Mouse (Mus musculus) CH12F3 (cell line): Measurements from ENCODE around the gene Ptgdr2.

Experiments used
- in situ Hi-C: fragments of 300-500 bp; cut with MboI; formaldehyde crosslinking; loops from 2 replicates; pipeline ENCODE4 v1.14.3; 2020; ENCODE audit warnings: low sequenced_read_pairs

The Ptgdr2 gene

DNA sequence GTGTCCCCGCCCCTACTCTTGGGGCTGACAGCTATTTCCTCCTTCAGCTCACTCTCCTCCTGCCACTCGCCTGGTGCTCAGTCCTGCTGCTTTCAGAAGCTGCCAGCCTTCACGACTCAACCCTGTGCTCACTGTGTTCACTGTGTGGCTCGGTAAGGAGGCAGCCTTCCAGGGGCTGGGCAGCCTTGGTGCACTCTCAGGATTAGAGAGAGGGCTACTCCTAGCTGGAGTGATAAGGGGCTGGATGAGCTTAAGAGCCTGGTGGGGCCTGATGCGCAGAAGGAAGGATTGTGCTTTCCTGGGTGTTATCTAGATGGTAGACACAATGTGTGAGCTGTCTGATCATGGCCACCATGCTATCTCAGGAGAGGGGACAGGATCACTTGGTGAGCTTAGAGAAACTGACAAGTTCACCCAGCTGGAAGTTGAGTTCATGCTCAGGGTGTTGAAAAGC, at the start of gene Ptgdr2:
Gene Ptgdr2 (plus strand): TSS at position 51 of the 454 bp plus-strand sequence.
- in situ Hi-C loops: no loop called here

GRCm38 (mm10) chr19:10892201-10892600, 44.8 kb upstream of the Ptgdr2 start:
- in situ Hi-C loops: no loop called here

- in situ Hi-C loops: no loop called here
Observed at GRCm38 (mm10) chr19:10895016-10895528, 41.9 kb upstream of the Ptgdr2 start, which contains the start of gene Prpf19. Gene Prpf19, plus strand, starts transcription at chr19:10895231.

DNA sequence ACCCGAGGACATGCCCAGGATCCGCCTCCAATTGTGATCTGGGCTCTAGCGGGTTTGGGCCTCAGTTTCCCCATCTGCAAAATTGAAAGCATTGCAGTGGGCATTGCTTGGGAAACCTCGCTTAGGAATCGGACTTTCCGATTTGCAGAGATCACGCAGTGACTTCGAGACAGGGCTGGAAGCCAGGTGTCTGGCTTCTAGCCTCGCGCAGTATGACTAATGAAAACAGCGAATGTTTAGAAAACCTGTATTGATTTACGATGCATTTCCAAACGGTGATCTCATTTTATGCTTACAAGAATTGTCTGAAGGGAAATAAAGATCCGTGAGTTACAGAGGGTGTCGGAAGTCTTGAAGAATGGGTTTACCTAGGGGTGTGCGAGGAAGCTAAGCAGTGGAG, 41.3 kb upstream of the Ptgdr2 start:
- in situ Hi-C loops: no loop called here

- in situ Hi-C loops: no loop called here
Observed at GRCm38 (mm10) chr19:10896849-10897248, 40.1 kb upstream of the Ptgdr2 start.

GRCm38 (mm10) chr19:10897491-10897890, 39.5 kb upstream of the Ptgdr2 start:
- in situ Hi-C loops: no loop called here

DNA sequence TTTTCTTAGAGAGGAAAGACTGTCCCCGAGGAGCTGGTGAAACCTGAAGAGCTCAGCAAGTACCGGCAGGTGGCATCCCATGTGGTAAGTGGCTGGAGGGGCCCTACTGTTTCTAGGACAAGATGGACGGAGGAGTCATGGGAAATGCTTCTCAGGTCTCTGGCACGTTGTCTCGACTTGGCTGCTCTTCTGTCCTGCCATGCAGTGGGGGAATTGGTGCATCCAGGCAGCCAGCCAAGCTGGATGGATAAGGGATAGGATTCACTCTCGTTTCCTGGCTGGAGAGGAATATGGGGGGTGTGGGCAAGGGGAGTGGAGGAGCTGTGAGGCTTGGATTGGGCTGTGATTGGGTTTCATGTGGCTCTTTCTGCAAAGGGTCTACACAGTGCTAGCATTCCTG, 36.6 kb upstream of the Ptgdr2 start:
- in situ Hi-C loops: no loop called here

DNA sequence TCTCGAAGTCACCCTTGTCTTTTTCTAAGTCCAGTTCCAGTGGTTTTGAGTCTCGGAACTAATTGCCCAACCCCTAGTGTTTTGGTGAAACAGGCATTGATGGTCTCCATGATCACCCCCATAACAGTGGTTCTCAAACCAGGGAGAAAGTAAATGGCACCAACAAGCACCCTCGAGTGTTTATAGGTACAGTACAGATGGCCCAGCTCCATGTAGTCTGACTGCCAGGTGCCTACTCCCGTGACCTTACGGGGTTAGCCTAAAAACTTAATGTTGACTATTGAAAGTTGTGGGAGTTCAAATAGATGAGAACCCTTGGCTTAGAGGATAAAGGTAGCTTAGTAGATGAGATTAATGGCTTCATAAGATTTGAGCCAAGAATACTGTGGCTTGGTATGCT, 35.9 kb upstream of the Ptgdr2 start:
- in situ Hi-C loops: no loop called here

GRCm38 (mm10) chr19:10904512-10904911, 32.4 kb upstream of the Ptgdr2 start:
- in situ Hi-C loops: no loop called here

- in situ Hi-C loops: no loop called here
Observed at GRCm38 (mm10) chr19:10904927-10905727, 31.8 kb upstream of the Ptgdr2 start.

DNA sequence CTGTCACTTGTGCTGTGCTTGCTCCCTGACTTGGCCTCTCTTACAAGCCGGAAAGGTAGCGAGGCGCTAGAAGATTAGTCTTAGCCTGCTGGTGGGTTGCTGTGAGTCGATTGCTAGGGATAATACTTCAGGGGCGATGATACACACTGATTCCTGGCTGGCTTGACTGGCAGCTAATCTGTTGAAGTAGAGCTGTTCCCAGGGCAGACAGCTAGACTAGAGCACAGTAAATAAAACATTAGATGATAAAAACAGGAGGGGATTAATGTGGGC, 31.3 kb upstream of the Ptgdr2 start:
- in situ Hi-C loops: no loop called here

DNA sequence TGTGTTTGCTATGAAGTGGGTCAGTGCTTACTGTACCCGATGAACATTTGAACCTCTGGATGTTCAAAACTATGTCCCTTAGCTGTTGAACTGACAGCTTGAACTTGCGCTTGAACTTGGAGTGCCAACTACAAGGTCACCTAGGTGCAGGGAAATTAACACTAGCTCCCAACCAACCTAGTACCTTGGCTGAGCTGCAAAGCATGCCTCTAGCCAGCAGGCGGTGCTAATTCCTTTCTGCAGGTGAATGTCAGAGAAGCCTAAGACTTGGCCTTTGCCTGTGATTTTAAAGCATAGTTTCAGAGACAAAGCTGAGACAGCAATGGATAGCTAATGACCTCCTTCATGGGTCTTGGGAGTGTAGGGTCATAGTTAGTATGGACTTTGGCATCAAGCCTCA, 29.1 kb upstream of the Ptgdr2 start:
- in situ Hi-C loops: no loop called here

- in situ Hi-C loops: no loop called here
Observed at GRCm38 (mm10) chr19:10909087-10909721, 27.8 kb upstream of the Ptgdr2 start.

DNA sequence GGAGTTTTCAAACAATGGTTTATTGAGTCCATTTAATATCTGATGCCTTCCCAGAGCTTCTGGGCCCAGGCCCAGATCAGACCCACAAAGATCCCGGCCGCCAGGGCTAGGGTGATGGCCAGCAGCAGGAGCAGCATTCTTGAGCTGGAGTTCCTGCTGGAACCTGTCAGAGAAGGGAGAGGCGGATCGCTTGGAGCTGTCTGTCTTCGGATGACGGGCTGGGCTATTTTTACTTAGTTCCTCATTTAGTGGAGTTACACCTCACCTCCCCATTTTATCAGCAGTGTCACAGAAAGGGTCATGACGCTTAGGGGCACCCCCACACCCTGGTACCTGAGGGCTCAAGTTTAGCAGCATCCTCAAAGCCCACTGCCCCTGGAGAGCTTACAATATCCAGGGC, 22.7 kb upstream of the Ptgdr2 start:
- in situ Hi-C loops: loop anchor here (5.0 kb wide), 1 partner anchor 38 kb away; no protein-coding TSS in a partner anchor

DNA sequence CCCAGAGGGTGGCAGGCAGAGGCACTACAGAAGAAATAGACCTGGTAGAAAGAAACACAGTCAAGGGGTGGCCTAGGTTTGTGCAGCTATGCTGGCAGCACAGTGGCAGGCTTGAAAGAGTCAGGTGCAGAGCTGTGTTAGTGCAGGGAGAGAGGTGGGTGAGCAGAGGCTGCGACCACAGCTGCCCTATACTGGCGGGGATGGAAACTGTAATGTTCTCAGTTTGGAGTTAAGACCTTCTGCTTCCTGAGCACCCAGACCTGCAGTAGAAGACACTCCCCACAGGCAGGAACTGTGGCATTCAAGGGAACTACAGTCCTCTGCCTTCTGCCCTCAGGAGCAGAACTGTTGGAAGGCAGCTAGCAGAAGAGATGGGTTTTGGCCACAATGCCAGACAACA, 22.1 kb upstream of the Ptgdr2 start:
- in situ Hi-C loops: loop anchor here (5.0 kb wide), 1 partner anchor 37 kb away; no protein-coding TSS in a partner anchor

DNA sequence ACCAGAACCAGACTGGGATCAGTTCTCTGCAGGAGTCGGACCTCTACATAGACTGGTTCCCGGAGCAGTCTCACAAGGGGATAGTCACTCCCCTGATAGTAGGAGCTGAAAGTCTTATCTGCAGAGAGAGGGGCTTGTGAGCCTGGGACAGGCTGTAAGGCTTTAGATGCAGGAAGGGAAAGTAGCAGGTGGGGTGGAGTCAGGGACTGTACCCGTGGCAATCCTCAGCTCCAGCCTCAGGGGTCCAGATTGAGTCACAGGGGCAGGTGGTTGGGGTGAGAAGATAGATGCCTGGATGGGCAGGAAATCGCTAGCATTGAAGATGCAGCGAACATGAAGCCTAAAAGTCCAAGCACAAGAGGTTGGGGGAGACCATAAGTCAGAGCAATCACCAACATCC, 20.5 kb upstream of the Ptgdr2 start:
- in situ Hi-C loops: no loop called here

- in situ Hi-C loops: no loop called here
Observed at GRCm38 (mm10) chr19:10918321-10918991, 18.5 kb upstream of the Ptgdr2 start.

DNA sequence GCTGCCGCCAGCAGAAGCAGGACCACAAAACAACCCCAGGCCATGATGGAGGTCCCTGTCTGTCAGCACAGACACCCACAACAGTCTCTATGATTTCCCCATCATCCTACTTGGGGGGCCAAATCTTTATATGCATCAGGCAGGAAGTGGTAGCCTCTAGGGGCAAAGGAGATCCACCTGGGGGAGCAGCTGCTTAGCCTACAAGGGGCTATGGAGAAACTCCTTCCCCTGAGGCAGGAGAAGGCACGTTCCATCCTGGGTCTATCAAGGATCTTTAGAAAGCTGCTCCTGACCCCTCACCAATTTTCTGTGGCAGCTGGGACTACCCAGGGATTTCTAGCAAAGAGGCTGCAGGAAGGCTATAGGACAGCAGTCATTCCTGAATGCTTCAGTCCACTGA, 16.4 kb upstream of the Ptgdr2 start, which contains the start of gene Zp1:
Gene Zp1 (minus strand): TSS at position 101 of the 400 bp plus-strand sequence.
- in situ Hi-C loops: no loop called here

GRCm38 (mm10) chr19:10921058-10921457, 15.9 kb upstream of the Ptgdr2 start:
- in situ Hi-C loops: no loop called here

DNA sequence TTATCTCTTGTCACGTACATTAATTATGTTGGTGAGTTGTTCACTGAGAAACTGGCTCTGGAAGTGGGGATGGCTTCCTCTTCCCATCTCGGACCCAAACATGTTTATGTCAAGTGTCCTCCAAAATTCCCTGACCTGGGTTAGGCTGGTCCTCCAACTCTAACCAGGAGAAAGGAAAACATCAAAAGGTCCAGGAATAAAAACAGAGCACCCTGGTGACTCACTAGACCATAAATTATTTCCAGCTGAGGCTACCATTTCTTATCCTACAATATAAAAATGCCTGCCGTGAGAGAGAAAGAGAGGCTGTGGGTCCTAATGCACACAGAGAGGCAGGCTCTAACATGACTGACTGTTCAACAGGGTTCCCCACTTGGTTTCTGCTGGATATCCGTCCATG, 12.7 kb upstream of the Ptgdr2 start:
- in situ Hi-C loops: no loop called here

GRCm38 (mm10) chr19:10926123-10926621, 10.8 kb upstream of the Ptgdr2 start:
- in situ Hi-C loops: no loop called here
